Mouse (Mus musculus): ENCODE data around the gene Ctla4. TPM values are rescaled to one million over a fixed set of nuclear protein-coding genes. Genes with fewer than 3 reads are reported as not detected.

Ctla4 gene
- polyA plus RNA-seq, 1 experiment = 7.4 TPM

DNA sequence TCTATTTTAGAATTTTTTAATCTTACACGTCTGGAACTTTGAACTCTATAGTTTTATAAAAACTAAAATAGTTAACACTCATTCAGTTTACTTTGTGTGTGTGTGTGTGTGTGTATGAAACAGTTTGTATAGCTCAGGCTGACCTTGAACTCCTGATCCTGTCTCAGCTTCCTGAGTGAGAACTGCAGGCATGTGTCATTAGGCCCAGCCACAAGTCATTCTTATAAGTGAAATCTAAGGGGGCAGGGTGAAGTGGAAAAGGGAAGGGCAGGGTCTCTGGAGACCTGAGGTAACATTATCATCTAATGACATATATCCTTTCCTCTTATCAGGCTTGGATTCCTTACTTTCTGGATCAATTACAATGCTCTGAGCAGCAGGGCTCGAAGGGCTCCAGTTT is 56.1 kb downstream of the Ctla4 start:
- Histone ChIP-seq H3K36me3 (ENCODE audit: control insufficient read depth, insufficient read depth, low read length) (no peaks in the 10 kb centered on the region), H3K27ac (ENCODE audit: control insufficient read depth, insufficient read depth, low read length) (no peak overlapping the region), H3K4me3 (ENCODE audit: control insufficient read depth, insufficient read depth, low read length) (no peak overlapping the region), H3K27me3 (ENCODE audit: control insufficient read depth, insufficient read depth, low read length) (no peaks in the 10 kb centered on the region), H3K4me1 (replicated peaks; ENCODE audit: control insufficient read depth, insufficient read depth, low read length) (peaks cover 8% of the 10 kb centered on the region)
- no peak for TF ChIP-seq POLR2A (IDR thresholded peaks at IDR 0.05; ENCODE audit: control insufficient read depth, extremely low read depth, insufficient read depth, low read length, poor library complexity)
- TF ChIP-seq CTCF (IDR thresholded peaks at IDR 0.05; ENCODE audit: borderline replicate concordance, control insufficient read depth, extremely low read depth, insufficient read depth, low read length, poor library complexity) = no peak
- 89% methylated on average over 2 of the region's 2 CpGs for WGBS
- DNase-seq = no peak

- no peak for TF ChIP-seq POLR2A (IDR thresholded peaks at IDR 0.05; ENCODE audit: control insufficient read depth, extremely low read depth, insufficient read depth, low read length, poor library complexity)
- TF ChIP-seq CTCF (IDR thresholded peaks at IDR 0.05; ENCODE audit: borderline replicate concordance, control insufficient read depth, extremely low read depth, insufficient read depth, low read length, poor library complexity) = no peak
- no peak overlapping the region for H3K4me3 ChIP-seq (ENCODE audit: control insufficient read depth, insufficient read depth, low read length)
- H3K27ac ChIP-seq (ENCODE audit: control insufficient read depth, insufficient read depth, low read length) = no peak overlapping the region
- no peaks in the 10 kb centered on the region for H3K36me3 ChIP-seq (ENCODE audit: control insufficient read depth, insufficient read depth, low read length)
- no peak for DNase-seq
- 91% methylated on average over 8 of the region's 8 CpGs for WGBS
- no peaks in the 10 kb centered on the region for H3K27me3 ChIP-seq (ENCODE audit: control insufficient read depth, insufficient read depth, low read length)
- H3K4me1 ChIP-seq (replicated peaks; ENCODE audit: control insufficient read depth, insufficient read depth, low read length) = peaks cover 3% of the 10 kb centered on the region
These were observed 59.0 kb downstream of the Ctla4 start for GRCm38 (mm10) chr1:60945633-60946401.

DNA sequence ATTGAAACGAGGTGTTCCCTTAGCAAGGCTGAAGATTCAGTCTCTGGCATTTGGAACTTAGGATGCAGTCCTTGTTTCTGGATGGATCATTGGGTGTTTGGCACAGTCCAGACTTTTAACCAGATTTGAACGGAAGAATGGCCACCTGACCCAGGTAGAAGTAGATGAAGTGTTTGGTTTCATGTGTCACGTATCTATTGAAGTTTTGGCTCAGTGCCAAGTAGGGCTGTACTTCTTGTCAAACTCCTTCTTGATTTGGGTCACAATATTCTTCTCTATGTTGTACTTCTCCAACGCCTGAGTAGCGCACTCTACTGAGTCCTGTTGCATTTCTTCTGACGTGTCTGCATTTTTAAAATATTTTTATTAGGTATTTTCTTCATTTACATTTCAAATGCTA is 61.3 kb downstream of the Ctla4 start:
- 87% methylated on average over 6 of the region's 6 CpGs for WGBS
- Histone ChIP-seq H3K27ac (ENCODE audit: control insufficient read depth, insufficient read depth, low read length) (no peak overlapping the region), H3K4me1 (replicated peaks; ENCODE audit: control insufficient read depth, insufficient read depth, low read length) (no peaks in the 10 kb centered on the region), H3K36me3 (ENCODE audit: control insufficient read depth, insufficient read depth, low read length) (no peaks in the 10 kb centered on the region), H3K27me3 (ENCODE audit: control insufficient read depth, insufficient read depth, low read length) (no peaks in the 10 kb centered on the region), H3K4me3 (ENCODE audit: control insufficient read depth, insufficient read depth, low read length) (no peak overlapping the region)
- TF ChIP-seq POLR2A (IDR thresholded peaks at IDR 0.05; ENCODE audit: control insufficient read depth, extremely low read depth, insufficient read depth, low read length, poor library complexity) = no peak
- DNase-seq = no peak

- TF ChIP-seq POLR2A (IDR thresholded peaks at IDR 0.05; ENCODE audit: control insufficient read depth, extremely low read depth, insufficient read depth, low read length, poor library complexity) (no peak), CTCF (IDR thresholded peaks at IDR 0.05; ENCODE audit: borderline replicate concordance, control insufficient read depth, extremely low read depth, insufficient read depth, low read length, poor library complexity) (no peak)
- Histone ChIP-seq H3K4me1 (replicated peaks; ENCODE audit: control insufficient read depth, insufficient read depth, low read length) (no peaks in the 10 kb centered on the region), H3K27me3 (ENCODE audit: control insufficient read depth, insufficient read depth, low read length) (no peaks in the 10 kb centered on the region), H3K27ac (ENCODE audit: control insufficient read depth, insufficient read depth, low read length) (no peak overlapping the region), H3K4me3 (ENCODE audit: control insufficient read depth, insufficient read depth, low read length) (no peak overlapping the region), H3K36me3 (ENCODE audit: control insufficient read depth, insufficient read depth, low read length) (no peaks in the 10 kb centered on the region)
- no peak for DNase-seq
- 82% methylated on average over 7 of the region's 7 CpGs for WGBS
These were observed 66.2 kb downstream of the Ctla4 start for GRCm38 (mm10) chr1:60952958-60953357.

GRCm38 (mm10) chr1:60953686-60954085 is 66.9 kb downstream of the Ctla4 start:
- no peaks in the 10 kb centered on the region for H3K4me1 ChIP-seq (replicated peaks; ENCODE audit: control insufficient read depth, insufficient read depth, low read length)
- H3K4me3 ChIP-seq (ENCODE audit: control insufficient read depth, insufficient read depth, low read length) = no peak overlapping the region
- no peak overlapping the region for H3K27ac ChIP-seq (ENCODE audit: control insufficient read depth, insufficient read depth, low read length)
- no peak for DNase-seq
- no peaks in the 10 kb centered on the region for H3K36me3 ChIP-seq (ENCODE audit: control insufficient read depth, insufficient read depth, low read length)
- WGBS = 95% methylated on average over 7 of the region's 7 CpGs
- no peaks in the 10 kb centered on the region for H3K27me3 ChIP-seq (ENCODE audit: control insufficient read depth, insufficient read depth, low read length)
- TF ChIP-seq POLR2A (IDR thresholded peaks at IDR 0.05; ENCODE audit: control insufficient read depth, extremely low read depth, insufficient read depth, low read length, poor library complexity) (no peak), CTCF (IDR thresholded peaks at IDR 0.05; ENCODE audit: borderline replicate concordance, control insufficient read depth, extremely low read depth, insufficient read depth, low read length, poor library complexity) (no peak)

DNA sequence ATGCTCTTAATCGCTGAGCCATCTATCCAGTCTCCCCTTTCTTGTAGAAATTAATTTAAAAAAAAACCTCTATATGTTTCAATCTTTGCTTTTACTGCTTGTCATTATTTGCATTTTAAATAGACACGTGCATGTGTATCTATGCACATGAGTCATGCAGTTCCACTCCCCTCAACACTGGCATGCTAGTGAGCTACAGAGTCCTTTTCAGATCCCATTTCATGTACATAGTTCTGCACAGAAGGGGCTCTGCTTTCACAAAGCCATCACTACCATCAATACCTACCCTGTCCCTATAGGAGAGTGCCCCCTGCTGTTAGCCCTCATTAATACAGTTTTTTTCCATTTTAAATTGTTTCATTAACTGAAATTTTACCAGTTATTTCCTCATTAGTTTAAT is 68.0 kb downstream of the Ctla4 start:
- H3K27me3 ChIP-seq (ENCODE audit: control insufficient read depth, insufficient read depth, low read length) = no peaks in the 10 kb centered on the region
- peak; percentile 26 for DNase-seq
- 72% methylated on average over 2 of the region's 2 CpGs for whole genome bisulfite sequencing
- TF ChIP-seq POLR2A (IDR thresholded peaks at IDR 0.05; ENCODE audit: control insufficient read depth, extremely low read depth, insufficient read depth, low read length, poor library complexity) = no peak
- H3K27ac ChIP-seq (ENCODE audit: control insufficient read depth, insufficient read depth, low read length) = no peak overlapping the region
- no peaks in the 10 kb centered on the region for H3K4me1 ChIP-seq (replicated peaks; ENCODE audit: control insufficient read depth, insufficient read depth, low read length)
- no peak overlapping the region for H3K4me3 ChIP-seq (ENCODE audit: control insufficient read depth, insufficient read depth, low read length)
- no peaks in the 10 kb centered on the region for H3K36me3 ChIP-seq (ENCODE audit: control insufficient read depth, insufficient read depth, low read length)

DNA sequence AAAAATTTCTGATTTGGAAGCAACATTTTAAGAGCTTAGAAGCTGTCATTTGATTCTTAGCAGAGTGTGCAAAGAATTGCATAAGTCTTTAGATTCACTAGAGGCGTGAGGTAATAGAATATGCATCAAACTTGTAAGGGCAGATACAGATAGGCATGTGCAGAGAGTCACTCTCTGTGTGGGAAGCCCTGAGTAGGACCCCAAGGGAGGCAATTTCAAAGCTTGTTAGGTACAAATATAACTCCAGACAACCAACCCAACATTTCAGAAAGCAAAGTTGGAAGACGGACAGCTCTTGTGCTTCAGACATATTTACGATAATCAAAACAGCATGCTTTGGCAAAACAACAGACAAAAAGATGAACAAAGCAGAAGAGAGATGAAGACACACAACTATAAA is 68.4 kb downstream of the Ctla4 start:
- no peak overlapping the region for H3K27ac ChIP-seq (ENCODE audit: control insufficient read depth, insufficient read depth, low read length)
- H3K36me3 ChIP-seq (ENCODE audit: control insufficient read depth, insufficient read depth, low read length) = no peaks in the 10 kb centered on the region
- WGBS = 92% methylated on average over 3 of the region's 3 CpGs
- no peak overlapping the region for H3K4me3 ChIP-seq (ENCODE audit: control insufficient read depth, insufficient read depth, low read length)
- no peaks in the 10 kb centered on the region for H3K27me3 ChIP-seq (ENCODE audit: control insufficient read depth, insufficient read depth, low read length)
- no peaks in the 10 kb centered on the region for H3K4me1 ChIP-seq (replicated peaks; ENCODE audit: control insufficient read depth, insufficient read depth, low read length)
- DNase-seq = no peak
- TF ChIP-seq POLR2A (IDR thresholded peaks at IDR 0.05; ENCODE audit: control insufficient read depth, extremely low read depth, insufficient read depth, low read length, poor library complexity) (no peak), CTCF (IDR thresholded peaks at IDR 0.05; ENCODE audit: borderline replicate concordance, control insufficient read depth, extremely low read depth, insufficient read depth, low read length, poor library complexity) (no peak)

Data from thymus, adult 2 months (tissue).